Mouse (Mus musculus): ENCODE measurements around the gene Triml1. TPM values are rescaled to one million over a fixed set of nuclear protein-coding genes. Genes with fewer than 3 reads are reported as not detected.

The Triml1 gene
- total RNA-seq (2017): not detected in 3 replicates

DNA sequence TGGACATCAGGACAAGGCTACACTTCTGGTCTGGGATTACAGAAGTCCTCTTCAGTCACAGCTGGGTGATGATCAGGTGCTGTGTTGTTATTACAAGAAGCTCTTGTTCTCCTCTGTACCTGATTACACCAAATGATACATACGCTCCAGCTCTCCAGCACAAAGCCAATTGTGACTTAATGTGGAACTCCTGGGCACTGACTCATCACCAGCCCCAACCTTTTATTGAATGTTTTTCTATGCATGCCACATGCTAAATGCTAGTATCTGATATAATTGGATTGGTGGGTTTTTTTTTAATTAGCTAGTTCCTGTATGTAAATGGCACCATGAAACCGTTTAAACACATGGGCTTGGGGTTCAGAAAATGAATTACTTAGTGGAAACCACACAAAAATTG lies at the start of gene Triml1:
Gene Triml1 (minus strand): TSS at position 101 of the 400 bp plus-strand sequence.
- ATAC-seq (replicated peaks; ENCODE audit: insufficient number of reproducible peaks, low FRiP score, low TSS enrichment, poor library complexity, severe bottlenecking): no peak

DNA sequence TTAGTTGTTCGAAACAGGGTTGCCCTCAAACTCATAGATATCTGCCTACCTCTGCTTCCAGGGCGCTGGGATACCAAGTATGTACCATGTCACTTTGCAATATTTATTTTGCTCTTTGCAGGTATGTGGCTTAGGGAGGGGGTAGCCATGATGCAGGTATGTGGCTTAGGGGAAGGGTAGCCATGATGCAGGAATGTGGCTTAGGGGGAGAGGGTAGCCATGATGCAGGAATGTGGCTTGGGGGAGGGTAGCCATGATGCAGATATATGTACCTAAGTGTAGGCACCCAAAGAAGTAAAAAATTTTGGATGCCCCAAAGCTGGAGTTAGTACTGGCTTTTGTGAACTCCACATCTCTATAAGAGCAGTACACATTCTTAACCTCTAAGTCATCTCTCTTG lies 41.0 kb upstream of the Triml1 start:
- no peak for ATAC-seq (replicated peaks; ENCODE audit: insufficient number of reproducible peaks, low FRiP score, low TSS enrichment, poor library complexity, severe bottlenecking)

- no peak for ATAC-seq (replicated peaks; ENCODE audit: insufficient number of reproducible peaks, low FRiP score, low TSS enrichment, poor library complexity, severe bottlenecking)
Observed at GRCm38 (mm10) chr8:43180054-43180690, 38.9 kb upstream of the Triml1 start, which contains the start of gene Triml2. Triml2 (plus strand) TSS chr8:43180541.

- ATAC-seq (replicated peaks; ENCODE audit: insufficient number of reproducible peaks, low FRiP score, low TSS enrichment, poor library complexity, severe bottlenecking): no peak
Observed at GRCm38 (mm10) chr8:43179189-43179588, 37.9 kb upstream of the Triml1 start.

DNA sequence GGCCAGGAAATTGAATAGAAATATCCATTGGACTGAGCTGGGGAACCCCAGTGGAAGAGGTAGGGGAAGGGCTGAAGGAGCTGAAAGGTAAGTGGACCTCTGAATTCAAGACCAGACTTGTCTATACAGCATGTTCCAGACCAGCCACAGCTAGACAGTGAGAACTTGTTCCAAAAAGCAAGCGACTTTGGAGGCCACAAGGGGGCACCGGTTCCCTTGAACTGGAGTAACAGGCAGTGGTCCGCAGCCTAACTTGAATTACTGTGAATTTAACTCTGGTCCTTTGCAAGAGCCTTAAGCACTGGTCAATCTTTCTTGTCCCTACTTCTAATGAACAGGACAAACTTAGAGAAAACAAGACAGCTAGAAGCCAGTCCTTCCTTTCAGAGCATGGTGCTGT lies 37.0 kb upstream of the Triml1 start:
- ATAC-seq (replicated peaks; ENCODE audit: insufficient number of reproducible peaks, low FRiP score, low TSS enrichment, poor library complexity, severe bottlenecking): no peak

DNA sequence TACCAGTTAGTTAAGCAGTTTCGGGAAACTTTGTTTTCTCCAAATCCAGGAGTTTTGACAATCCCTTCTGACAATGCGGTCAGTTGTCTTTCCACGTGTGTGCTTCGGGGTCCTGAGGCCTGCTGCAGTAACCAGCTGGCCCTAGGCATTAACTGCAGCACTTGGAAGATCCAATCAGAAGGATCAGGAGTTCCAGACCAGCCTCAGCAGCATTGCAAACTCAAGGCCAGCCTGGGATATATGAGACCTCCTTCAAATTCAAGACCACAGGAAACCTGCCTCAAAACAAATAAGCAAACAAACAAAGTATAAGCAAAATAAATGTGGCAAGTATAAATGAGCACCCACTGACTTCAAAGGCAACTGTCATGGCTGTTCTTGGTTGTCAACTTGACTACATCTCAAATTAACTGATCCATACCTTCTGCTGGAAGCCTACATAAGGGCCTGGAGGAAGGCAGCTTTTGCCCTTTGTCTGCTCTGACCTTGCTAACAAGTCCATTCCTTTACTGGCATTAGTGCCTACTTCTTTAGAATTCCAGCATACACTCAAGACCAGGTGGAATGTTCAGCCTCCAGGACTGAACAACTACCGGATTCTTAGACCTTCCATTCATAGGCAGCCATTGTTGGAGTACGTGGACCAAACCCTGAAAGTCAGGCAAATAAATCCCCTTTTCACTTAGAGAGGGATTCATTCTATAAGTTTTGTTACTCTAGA lies 35.6 kb upstream of the Triml1 start:
- no peak for ATAC-seq (replicated peaks; ENCODE audit: insufficient number of reproducible peaks, low FRiP score, low TSS enrichment, poor library complexity, severe bottlenecking)

- ATAC-seq (replicated peaks; ENCODE audit: insufficient number of reproducible peaks, low FRiP score, low TSS enrichment, poor library complexity, severe bottlenecking): no peak
Observed at GRCm38 (mm10) chr8:43169249-43169755, 28.0 kb upstream of the Triml1 start.

GRCm38 (mm10) chr8:43168083-43168482 lies 26.8 kb upstream of the Triml1 start:
- ATAC-seq (replicated peaks; ENCODE audit: insufficient number of reproducible peaks, low FRiP score, low TSS enrichment, poor library complexity, severe bottlenecking): no peak

GRCm38 (mm10) chr8:43164453-43164852 lies 23.2 kb upstream of the Triml1 start:
- no peak for ATAC-seq (replicated peaks; ENCODE audit: insufficient number of reproducible peaks, low FRiP score, low TSS enrichment, poor library complexity, severe bottlenecking)

GRCm38 (mm10) chr8:43163255-43163654 lies 22.0 kb upstream of the Triml1 start:
- no peak for ATAC-seq (replicated peaks; ENCODE audit: insufficient number of reproducible peaks, low FRiP score, low TSS enrichment, poor library complexity, severe bottlenecking)

DNA sequence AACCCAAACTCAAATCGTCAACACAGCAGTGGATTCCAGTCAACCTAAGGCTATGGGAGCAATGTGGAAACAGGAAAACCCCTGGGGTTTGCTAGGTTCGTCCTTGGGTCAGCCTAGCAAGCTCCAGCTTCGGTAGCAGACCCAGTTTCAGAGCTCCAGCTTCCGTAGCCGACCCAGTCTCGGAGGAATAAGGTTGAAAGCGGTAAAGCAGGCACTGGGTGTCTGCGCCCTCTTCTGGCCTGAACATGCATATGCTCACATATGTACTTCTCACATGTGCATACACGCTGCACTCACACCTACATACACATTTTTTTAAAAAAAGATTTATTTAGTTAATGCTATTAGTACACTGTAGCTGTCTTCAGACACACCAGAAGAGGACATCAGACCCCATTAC lies 8.0 kb upstream of the Triml1 start:
- no peak for ATAC-seq (replicated peaks; ENCODE audit: insufficient number of reproducible peaks, low FRiP score, low TSS enrichment, poor library complexity, severe bottlenecking)

DNA sequence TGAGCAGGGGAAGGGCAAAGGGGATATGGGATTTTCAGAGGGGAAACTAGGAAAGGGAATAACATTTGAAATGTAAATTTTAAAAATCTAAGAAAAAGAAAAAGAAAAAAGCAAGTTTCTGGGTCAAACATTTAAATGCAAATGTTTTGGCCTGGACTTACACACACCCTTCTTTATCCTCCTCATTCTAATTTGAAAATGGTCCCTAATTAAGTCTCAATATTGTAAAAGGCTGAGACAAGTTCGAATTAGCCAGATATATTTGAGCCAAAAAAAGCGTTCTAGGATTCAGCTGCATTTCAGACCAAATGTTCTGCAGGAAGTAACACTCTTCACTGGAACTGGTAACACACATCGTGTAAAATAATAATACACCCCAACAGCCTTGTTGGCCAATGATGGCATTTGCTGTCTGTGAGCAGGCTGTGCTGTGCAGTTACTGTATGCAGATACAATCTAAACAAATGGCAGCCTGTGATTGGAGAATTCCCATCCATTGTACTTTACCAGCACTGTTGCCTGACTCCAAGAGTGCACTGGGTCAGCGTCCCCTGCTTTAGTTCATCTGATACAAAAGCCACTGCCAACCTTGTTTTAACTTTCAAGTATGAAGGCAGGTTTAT lies 30.0 kb downstream of the Triml1 start:
- no peak for ATAC-seq (replicated peaks; ENCODE audit: insufficient number of reproducible peaks, low FRiP score, low TSS enrichment, poor library complexity, severe bottlenecking)

Other genes with a start within 250 kb of the Triml1 start
- gene Triml2, start 39.1 kb upstream of the Triml1 start, total RNA-seq (2017): not detected in 3 replicates
- not detected in 3 replicates for gene Zfp42, start 165.5 kb upstream of the Triml1 start, total RNA-seq (2017)